Mouse (Mus musculus) frontal cortex, adult 2 months (tissue): Measurements from ENCODE around the gene Btbd1. TPM values are rescaled to one million over a fixed set of nuclear protein-coding genes. Genes with fewer than 3 reads are reported as not detected.
"Not testable (repeated sequence)": the region's sequence is repeated elsewhere in the genome, so short reads cannot be mapped to it uniquely, and the experiment has no call there.

ENCODE experiments used
- DNase-seq, 2 experiments: peaks; one replicate each; pipeline ENCODE4 v3.0.0; 2022; ENCODE audit warnings: low spot score in 1 of 2; ENCODE audit errors: extremely low spot score in 1 of 2
- polyA plus RNA-seq: library from polyadenylated mRNA; depleted of rRNA; stranded (reverse); fragments of >200 nt; gene quantifications from 2 replicates; pipeline ENCODE4 v1.2.3, GENCODE M21; 2012

The Btbd1 gene
- polyA plus RNA-seq, 1 experiment, result 148 TPM

DNA sequence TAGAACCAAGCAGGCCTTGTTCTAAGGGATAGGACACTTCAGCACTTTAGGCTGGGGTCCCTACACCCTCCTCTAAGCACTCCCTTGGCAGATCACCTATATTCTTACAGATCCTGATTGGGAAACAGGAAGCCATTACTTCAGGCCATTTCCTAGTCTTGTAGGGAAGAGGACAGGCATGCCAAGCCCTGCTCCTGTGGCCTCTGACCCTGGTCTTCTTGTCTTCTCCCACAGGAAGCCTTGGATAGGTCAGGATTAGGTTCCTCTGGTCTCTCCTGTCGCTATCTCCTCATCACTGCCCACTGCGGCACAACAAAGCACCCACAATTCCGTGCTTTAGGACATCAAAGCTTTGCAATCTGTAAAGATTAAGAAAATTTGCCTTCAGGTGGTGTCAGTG lies 22.5 kb upstream of the Btbd1 start:
- no peak for DNase-seq

DNA sequence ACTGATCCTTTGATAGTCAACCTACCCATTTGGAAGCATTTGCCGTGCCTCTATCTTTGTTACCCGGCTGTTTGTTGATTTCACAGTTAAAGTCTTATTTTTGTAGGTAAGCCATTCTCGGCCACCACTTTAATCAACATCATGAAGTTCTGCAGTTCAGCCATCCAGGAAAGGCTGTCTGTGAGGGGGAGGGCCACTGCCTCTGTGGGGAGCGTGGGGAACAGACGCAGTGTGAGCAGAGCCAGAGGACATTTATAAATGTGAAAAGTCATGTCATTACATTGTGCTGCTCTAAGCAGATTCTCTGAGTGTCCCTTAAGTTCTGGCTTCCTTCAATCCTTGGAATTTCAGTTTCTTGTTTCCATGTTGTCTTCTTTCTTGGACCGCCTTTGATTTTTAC lies 20.9 kb upstream of the Btbd1 start:
- DNase-seq, result no peak

DNA sequence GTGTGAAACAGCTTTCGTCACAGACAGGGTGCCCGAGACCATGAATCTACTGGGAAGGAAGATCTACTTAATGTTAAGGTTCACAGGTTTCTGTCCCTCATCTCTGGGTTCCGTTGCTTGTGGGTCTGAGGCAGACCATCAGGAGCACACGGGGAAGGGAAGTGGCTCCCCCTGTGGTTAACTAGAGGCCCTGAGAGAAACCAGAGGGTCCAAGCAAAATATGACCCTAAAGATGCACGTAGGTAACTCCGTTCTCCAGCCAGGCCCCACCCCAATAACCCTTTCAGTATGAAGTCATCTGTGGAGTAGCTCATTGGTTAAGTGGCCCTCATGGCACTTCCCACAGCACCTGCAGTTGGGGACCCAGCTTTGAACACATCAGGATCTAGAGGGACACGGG lies 20.4 kb upstream of the Btbd1 start:
- DNase-seq, result no peak

DNA sequence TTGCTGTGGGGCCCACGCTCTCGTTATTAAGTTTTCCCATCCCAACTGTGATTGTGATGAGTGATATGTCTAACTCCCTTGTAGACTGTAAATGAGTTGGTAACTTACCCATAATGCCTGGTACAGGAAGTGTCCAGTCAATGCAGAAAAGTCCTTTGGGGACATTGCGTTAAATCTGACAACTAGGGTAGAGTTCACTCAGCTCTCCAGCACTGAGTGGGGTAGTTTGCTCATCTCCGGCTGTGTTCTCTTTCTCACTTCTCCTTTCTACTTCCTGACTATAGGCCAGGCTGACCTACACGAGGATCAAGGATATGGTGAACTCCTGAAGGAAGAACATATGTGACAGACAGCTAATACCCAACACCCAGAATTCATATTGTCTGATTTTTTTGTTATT lies 20.0 kb upstream of the Btbd1 start:
- no peak for DNase-seq

DNA sequence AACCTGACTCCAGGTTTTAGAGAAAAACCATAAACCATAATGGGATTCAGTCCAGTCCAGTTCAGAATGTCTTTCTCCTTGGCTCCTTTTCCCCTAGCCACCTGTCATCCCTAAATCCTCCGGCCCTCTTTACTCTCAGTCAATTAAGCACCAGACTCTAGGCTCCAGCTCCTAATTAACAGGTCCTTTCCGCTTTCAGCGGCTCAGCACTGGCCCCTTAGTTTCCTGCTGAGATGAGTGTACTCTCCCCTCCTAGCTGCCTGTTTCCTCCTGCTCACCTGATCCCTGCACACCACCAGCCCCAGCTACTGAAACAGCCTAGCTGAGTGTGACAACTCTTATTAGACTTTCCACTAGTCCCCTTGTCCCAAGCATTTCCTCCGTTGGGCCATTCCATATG lies 18.5 kb upstream of the Btbd1 start:
- no peak for DNase-seq

DNA sequence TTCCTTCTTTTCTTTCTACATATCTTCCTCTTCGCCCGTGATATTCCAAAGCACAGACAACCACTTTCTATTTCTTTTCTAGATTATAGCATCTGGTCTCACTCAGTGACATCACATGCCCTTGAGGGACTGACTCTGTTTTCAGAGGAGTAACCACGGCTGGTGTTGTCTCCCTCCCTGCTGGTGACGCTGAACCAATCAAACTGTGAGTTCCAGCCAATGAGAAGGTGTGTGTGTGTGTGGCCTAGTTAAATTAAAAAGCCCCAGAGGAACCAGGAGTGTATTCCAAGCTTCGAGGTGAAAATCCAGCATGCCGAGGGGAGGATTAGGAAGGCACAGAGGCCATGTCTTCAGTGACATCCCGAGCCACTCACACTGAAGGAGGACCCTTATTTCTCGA lies 17.8 kb upstream of the Btbd1 start:
- DNase-seq, result no peak

DNA sequence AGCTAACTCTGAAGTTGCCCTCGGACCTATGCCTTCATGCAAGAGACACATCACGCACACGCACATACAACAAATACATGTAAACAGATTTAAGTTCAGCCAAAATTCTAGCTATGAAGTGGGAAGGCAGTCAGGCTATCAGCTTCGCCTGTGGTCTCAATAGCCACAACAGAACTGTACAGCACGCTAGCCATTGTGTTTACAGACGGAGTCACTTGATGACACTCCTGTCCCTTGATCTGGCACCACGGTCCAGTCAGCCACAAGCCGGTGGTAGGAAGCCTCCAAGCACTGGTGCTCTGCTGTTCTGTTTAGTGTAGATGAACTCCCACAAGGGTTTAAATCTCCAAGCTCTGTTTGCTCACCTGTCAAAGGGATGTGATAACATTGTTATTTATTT lies 16.8 kb upstream of the Btbd1 start:
- DNase-seq, result no peak

DNA sequence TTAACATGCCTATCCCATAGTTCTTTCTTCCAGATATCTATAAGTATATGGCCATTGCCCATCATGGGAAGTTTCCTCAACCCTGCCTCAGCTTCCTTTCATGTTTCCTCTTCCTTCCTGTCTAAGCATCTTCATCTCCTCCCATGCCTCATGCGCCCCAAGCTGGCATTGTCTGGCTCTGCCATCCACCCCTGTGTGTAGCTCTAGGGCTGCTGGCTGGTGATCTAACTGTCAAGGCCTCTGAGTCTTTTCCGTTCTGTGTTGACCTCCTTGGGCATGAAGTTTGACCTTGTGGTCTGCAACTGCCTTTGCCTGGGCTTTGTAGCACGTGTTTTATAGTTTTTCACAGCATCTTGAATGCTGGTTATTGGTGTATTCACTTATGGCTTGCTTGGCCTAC lies 16.1 kb upstream of the Btbd1 start:
- no peak for DNase-seq

DNA sequence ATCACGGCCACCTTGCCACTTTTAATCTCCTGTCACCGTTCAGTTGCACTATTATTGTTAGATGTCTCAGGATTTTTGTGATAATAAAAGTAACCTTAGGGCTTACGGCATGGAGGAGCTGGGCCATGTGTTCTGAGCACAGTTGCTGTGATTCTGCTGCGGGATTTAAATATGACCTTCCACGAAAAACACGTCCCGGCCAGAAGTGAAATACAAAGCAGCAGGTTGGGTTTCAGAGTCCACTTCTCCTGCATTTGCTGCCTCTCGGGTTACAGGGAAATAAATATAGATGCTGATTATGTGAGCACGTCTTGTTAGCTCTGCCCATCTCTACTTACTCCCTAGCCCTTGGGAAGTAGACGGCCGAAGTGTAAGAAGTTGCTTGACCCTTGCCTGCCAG lies 15.6 kb upstream of the Btbd1 start:
- no peak for DNase-seq

DNA sequence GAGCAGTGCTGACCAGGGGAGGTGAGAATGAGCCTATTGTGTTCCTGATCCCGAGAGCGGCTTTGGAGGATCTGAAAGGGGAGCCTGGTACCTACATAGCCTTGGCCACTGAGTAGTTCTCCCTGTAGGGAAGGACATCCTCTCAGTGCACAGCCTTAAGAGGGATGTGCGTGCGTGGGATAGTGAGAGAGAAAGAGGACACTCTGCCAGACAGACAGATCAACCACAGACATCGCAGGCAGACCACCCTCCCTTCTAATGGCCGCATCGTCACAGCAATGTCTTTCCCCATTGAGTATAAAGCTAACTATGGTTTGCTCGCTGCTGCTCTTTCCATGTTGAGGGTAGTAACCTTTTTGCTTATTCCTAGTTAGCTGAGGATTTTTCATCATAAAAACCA lies 14.7 kb upstream of the Btbd1 start:
- no peak for DNase-seq

DNA sequence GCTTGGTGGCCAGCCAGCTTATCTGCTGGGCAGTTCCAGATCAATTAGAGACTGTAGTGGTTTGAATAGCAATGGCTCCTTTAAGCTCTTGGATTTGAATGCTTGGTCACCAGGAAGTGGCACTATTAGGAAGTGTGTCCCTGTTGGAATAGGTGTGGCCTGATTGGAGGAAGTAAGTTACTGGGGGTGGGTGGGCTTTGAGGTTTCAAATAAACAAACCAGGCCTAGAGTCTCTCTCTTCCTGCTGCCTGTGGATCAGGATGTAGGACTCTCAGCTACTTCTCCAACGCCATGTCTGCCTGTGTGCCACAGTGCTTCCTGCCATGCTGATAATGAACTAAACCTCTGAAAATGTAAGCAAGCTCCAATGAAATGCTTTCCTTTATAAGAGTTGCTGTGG lies 13.8 kb upstream of the Btbd1 start:
- no peak for DNase-seq

DNA sequence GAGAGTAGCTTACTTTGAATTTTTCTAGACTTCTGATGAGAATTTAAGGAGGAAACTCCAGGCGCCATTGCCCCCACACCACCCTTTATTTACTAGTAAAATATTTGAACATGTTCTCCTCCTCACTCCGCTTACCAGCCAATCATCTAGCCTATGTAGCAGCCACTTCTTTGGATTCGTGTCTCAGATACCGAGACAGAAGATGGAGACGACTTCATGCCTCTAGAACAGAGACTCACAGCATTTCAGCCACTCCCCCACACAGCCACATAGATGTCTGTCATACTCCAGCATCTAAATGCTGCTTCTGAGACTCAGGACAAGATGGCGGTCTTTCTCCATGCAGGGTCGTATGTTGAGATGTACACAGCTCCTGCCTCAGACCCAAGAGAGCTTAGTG lies 12.9 kb upstream of the Btbd1 start:
- DNase-seq, result no peak

DNA sequence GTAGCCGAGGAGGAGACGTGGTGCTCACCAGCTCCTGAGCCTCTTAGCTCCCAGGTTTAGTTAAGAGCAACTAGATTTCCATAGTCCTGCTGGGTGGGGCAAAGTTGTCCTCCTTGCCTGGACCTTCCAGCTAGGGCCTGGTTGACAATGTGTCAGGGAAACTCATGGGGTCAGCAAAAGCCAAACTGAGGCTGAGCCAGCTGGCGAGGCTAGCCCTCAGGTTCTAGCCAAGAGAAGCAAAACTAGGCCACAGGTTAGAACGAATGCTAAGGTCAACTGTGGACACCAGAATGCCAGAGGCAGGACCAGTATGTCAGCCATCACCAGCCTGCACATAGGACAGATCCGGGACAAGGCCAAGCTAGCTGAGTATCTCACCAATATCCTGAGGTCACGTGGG lies 12.2 kb upstream of the Btbd1 start:
- DNase-seq, result no peak

DNA sequence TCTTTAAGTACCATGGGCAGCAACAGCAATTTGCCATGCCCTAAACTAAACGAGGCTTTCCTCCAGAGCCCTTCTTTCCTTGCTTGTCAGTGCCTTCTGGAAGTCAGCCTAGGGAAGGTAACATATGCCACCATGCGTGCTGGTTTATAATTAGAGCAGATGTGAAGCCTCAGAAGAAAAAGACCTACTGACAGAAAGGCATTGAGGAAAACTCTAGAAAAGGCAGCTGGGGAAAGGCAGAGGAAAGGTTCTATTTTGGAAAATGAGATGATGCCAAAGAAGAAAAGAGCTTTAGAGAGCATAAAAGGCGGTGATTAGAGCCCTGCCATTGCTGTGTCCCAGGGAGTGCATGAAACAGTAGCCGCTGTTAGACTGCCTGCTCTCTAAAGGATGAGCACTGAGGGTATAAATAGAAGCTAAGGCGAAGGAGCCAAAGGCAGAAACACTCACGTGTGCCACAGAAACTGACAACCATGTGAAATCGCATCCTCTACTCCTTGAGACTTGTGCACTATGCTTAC lies 11.5 kb upstream of the Btbd1 start:
- DNase-seq, result peak in 1 of 2 experiments; percentile 77

DNA sequence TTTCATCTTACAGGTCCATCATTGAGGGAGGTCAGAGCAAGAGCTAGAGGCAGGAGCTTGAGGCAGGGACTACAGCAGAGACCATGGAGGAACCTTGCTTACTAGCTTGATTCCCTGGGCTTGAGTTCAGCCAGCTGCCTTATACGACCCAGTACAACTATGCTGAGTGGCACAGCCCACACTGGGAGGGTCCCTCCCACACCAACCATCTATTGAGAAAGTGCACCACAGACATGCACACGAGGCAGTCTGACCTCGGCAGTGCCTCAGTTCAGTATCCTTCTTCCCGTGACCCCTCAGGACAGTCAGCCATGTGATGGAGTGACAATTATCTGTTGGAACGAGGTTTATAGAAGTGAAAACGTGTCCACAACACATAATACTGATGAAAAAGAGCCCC lies 10.5 kb upstream of the Btbd1 start:
- DNase-seq, result no peak

DNA sequence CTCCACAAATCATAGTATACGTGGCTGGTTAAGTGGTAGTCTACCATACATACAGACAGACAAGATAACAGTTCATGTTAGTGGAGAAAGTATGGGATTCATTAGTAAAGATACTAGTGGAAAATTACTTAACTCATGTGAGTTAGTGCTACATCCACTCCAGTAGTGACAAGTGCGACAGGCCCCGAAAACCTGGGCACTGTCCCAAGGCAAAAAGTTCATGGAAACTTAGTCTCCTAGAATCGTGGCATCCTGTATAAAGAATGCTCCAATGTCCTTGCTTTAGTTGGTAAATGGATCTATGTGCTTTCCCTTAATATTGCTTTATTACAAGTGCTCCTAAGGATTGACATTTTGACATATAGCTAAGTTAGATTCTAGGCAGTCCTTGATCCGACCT lies 8.5 kb upstream of the Btbd1 start:
- DNase-seq, result not testable (repeated sequence)

DNA sequence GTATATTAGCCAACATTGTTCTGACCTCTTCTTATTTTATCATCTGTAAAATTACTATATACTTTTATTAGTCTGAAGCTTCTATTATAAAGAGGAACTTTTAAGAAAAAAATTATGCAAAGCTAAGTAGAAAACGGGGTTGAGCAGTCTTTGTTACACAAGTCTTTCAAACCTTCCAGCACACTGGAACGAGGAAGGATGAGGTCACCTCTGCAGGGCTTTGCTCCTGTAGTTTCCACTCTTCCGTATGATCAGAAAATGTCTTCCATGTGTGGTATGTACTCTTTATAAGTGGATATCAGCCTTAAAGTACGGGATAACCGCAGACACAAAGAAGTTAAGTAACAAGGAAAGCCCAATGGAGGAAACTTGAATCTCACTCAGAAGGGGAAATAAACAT lies 6.2 kb upstream of the Btbd1 start:
- DNase-seq, result no peak

DNA sequence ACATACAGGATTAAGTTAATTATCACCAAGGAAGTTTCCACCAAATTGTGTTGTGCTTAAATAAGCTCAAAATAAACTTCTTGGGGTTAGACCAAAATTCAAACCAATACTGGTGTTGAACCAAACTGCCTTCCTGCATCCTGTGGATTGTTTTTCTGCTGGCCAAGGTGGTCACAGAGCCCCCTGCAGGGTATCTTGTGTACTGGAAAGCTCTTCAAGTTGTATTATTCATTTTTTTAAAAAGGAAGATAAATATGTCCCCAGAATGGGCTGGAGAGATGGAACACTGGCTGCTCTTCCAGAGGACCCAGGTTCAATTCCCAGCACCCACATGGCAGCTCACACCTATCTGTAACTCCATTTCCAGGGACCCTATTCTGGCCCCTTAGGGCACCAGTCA lies 5.6 kb upstream of the Btbd1 start:
- no peak for DNase-seq

DNA sequence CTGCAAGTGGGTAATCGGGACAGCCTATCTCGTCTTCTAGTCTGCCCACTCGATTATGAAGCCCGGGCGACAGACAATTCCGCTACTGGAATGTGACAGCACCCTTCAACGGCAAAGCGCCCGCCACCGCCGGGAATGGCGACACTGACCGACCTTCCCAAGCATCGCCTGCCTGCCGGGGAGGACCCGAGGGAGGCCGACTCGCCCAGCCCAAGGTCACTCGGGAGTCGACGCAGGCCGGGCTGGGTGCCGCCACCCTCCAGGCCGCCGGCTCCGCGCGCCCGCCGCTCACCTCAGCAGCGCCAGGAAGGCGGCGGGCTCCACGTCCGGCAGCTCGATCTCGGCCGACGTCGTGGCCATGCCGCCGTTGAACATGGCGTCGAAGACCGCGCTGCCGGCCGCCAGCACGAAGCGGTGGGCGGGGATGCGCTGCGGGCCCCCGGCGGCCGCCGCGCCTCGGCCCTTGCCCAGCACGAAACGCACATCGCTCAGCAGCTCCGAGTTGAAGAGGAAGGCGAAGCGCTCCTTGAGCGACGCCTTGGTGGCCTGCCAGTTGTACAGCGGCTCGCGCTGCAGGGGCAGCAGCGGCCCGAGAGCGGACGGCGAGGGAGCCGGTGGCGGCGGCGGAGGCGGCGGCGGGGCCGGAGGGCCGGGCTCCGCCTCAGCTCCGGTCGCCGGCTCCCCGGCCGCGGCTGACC lies 401 bp downstream of the Btbd1 start:
- DNase-seq, result peak in 1 of 2 experiments; percentile 53

DNA sequence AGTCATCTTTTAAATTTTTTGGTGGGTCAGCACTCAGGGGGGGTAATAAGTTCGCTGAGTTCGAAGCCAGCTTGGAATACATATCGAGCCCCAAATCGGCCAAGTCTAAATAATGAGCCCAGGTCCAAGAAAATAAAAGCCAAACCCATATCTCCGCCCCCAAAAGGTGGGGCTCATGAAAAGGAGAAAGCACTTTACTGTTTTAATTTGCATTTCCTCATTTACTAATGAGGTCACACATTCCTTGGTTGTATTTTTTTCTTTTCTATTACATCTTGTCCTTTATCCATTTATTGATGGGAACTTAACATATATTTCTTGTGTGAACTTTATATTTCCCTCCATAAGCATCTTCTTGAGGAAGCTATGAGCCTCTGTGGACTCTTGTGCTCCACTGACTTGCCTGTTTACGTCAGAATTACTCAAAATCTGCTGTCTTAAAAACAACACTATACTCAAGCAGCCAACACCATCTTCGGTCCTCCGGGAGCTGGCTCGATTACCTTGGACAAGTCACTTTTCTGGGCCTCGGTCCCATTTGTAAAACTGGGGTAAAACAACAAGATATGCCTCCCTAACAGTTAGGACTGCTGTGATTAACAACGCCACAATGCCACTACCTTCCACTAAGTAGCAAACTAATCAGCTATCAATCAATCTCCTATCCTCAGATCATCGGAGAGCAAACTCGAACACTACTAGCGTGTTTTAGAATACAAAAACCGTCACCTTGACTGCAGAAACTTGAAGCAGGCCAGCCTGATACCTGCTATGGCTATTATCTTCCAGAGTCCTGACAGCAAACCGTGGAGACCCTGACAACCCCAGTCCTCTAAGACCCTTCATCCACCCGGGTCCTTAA lies 1.2 kb downstream of the Btbd1 start:
- no peak for DNase-seq

DNA sequence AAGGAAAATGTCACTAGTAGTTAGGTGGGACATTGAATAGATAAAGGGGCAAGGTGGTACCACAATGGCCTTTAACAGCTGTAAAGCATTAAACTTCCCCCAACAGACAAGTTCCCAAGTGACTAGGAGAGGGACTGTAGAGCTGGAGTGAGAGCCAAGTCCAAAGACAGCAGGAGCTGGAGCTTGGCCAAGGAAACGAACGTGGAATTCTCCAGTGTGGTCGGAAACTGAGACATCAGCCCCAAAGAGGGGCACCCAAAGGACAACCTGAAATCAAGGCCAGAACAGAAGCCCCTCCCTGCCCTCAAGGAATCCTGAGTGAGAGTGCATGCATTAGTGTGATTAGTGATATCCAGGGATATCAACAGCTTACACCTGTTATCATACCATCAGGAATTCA lies 3.9 kb downstream of the Btbd1 start:
- no peak for DNase-seq

DNA sequence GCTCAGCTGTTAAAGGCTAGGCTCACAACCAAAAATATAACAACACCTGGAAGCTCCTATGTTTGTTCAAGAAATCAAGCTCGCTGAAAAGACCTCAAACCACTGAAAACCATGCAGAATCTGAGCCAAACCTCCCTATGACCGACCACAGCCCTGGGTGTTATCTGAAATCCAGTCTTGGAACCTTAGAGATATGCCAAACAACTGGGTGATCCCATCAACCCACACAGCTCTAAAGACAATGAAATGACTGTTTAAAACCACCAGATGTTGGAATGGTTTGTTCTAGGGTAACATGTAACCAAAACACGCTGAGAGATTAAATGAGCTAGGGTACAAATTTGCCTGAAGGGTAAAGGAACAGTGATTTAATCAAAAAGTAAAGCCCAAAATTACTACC lies 4.3 kb downstream of the Btbd1 start:
- no peak for DNase-seq
